Mouse (Mus musculus) C2C12 (cell line): Measurements from ENCODE around the gene Pcsk7.

Experiments
- CEBPB ChIP-seq: IDR thresholded peaks from one replicate; pipeline ENCODE4 v1.6.1; 2011; ENCODE audit warnings: low read depth, mild to moderate bottlenecking, control low read depth, moderate library complexity
- CTCF ChIP-seq: IDR thresholded peaks from one replicate; pipeline ENCODE4 v1.5.1; 2011; ENCODE audit not compliant: control insufficient read depth, insufficient read depth, insufficient read length
- FOSL1 ChIP-seq: IDR thresholded peaks from one replicate; pipeline ENCODE4 v1.8.0; 2011; ENCODE audit warnings: mild to moderate bottlenecking, low read length; ENCODE audit not compliant: poor library complexity, insufficient read depth, severe bottlenecking
- MAX ChIP-seq: IDR thresholded peaks from one replicate; pipeline ENCODE4 v1.6.1; 2011; ENCODE audit warnings: mild to moderate bottlenecking, control low read depth
- MYOD1 ChIP-seq: IDR thresholded peaks from one replicate; pipeline ENCODE4 v1.6.1; 2011; ENCODE audit warnings: low read depth; ENCODE audit not compliant: control insufficient read depth, insufficient read length
- MYOG ChIP-seq: IDR thresholded peaks from one replicate; pipeline ENCODE4 v1.6.1; 2011; ENCODE audit not compliant: control insufficient read depth, insufficient read length; ENCODE audit errors: extremely low read depth
- USF1 ChIP-seq: IDR thresholded peaks from one replicate; pipeline ENCODE4 v1.6.1; 2011; ENCODE audit warnings: low read depth, mild to moderate bottlenecking, control low read depth, moderate library complexity

DNA sequence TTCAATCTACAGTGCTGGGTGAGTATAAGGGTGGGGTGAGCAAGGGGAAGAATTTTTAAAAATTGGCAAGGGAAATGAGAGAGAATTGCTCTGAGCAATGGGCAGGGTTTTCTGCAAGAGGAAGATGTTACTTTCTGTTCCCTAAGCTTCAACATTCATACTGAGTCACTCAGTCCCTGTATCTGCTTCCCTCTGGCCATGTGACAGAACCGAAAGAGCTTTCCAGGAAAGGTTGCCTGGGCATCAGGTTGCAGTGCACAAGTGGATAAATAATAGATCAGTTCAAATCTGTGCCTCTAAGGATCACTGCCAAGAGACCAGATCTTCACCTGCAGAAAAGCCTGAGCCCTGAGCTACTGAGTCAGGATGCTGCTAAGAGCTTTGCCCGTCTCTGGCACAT, 55.6 kb downstream of the Pcsk7 start:
- TF ChIP-seq CTCF (no peak), MAX (no peak), MYOD1 (no peak), MYOG (no peak), USF1 (no peak), CEBPB (no peak), FOSL1 (no peak)
